Mouse (Mus musculus): Measurements from ENCODE around the gene Jagn1.

DNA sequence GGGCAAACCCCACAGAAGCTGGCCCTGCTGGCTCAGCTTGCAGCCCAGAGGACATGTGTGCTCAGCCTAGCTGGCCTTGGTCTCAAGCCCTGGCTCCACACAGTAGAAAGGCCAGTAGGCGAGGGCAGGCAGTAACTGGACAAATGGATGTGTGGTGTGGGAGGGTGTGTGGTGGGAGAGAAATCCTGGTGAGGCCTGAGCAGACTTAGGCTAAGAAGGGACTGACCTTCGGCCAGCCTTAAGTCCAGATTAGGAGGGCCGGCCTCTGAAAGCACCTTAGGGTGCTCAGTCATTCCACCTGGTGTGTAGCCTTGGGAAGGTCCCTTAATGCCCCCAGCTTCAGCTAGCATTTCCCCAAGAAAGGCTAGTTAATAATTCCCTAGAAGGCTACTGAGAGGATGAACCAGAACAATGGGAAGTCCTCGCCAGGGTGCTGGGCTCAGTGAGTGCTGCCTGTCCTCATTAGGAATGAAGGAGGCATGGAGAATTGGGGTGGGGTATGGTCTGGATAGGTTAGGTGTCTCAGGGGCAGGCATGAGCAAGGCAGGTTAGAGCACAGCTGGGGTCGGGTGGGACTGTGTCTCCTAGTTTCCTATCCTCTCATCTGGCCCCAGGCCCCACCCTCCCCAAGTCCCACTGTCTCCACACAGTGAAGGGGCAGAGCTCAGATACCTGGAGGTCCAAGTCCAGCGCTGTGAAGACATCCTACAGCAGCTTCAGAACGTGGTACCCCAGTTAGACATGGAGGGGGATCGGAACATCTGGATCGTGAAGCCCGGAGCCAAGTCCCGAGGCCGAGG, 37.5 kb upstream of the Jagn1 start:
- TF ChIP-seq CTCF (IDR thresholded peaks at IDR 0.05; ENCODE audit: low read depth, low read length) (no peak), POLR2A (IDR thresholded peaks at IDR 0.05; ENCODE audit: borderline replicate concordance, low read depth, low read length) (no peak)

All from bone marrow macrophage, adult 2 months (primary cell).